Mouse (Mus musculus): ENCODE results near the gene Eml6. TPM values are rescaled to one million over a fixed set of nuclear protein-coding genes. Genes with fewer than 3 reads are reported as not detected.

Gene Eml6
- 1.4 TPM for polyA plus RNA-seq (2014; fragmentation: Illumina TruSeq; extraction: RNeasy Lipid Tissue Mini Kit (QIAGEN cat#74804); ENCODE audit: insufficient read depth, low read depth, low replicate concordance)

GRCm38 (mm10) chr11:30025835-30026472 is at the start of gene Eml6:
Gene Eml6, minus strand, starts transcription at chr11:30026033.

GRCm38 (mm10) chr11:29825271-29825718 is 200.5 kb downstream of the Eml6 start, which contains the start of gene 4931440F15Rik:
Gene 4931440F15Rik, minus strand, starts transcription at chr11:29825668.

Other genes with a start within 250 kb of the Eml6 start
- gene 4931440F15Rik, start 200.4 kb downstream of the Eml6 start, polyA plus RNA-seq (2014; fragmentation: Illumina TruSeq; extraction: RNeasy Lipid Tissue Mini Kit (QIAGEN cat#74804); ENCODE audit: insufficient read depth, low read depth, low replicate concordance) = not detected
- 231 TPM for gene Sptbn1, start 242.1 kb upstream of the Eml6 start, polyA plus RNA-seq (2014; fragmentation: Illumina TruSeq; extraction: RNeasy Lipid Tissue Mini Kit (QIAGEN cat#74804); ENCODE audit: insufficient read depth, low read depth, low replicate concordance)